Mouse (Mus musculus) v-Abl transformed pro-B cells (cell line): Measurements from ENCODE around the gene Vmn1r83.

ENCODE experiments used
- in situ Hi-C, 2 experiments: fragments of 400-800 bp; cut with MboI; formaldehyde crosslinking; loops; one replicate each; pipeline ENCODE4 v1.15.1; 2025; ENCODE audit not compliant: unreplicated experiment in 2 of 2

Gene Vmn1r83

DNA sequence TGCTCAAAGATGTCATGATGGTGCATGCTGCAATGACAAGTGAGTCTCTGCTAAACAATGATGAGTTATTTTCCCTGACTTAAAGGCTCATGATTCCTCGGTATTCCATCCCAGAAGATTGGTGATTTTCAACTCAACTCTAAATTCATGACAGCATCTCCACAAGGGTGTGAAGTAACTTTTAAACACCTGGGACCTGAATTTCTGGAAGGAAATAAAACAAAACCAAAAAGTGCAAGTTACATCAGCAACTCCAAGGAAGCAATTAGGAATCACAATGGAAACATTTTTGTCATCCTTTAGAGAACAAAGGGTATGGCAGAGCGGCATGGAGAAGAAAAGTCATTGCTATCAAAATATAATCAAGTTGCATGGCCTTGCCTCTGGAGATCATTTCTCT, at the start of gene Vmn1r83:
Gene Vmn1r83, minus strand, starts transcription at position 101 of the 400 bp plus-strand sequence.
- in situ Hi-C loops: no loop called here

DNA sequence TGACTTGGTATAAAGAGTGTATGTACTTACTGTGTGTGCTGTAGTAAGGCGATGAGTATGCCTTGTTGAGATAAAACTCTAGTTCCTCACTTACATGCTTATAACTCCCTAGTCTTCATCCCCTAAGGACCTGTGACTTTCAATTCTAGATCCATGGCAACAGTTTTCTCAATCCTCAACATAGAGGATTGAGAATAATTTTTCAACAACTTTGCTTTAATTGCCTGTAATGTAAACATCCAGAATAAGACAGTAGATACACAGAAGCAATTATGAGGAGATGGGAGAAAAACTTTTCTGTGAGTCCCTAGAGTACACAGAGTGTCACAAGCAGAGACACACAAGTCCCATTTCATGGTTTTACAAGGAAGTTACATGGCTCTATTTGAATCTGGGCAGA, 39.9 kb upstream of the Vmn1r83 start, which contains the start of gene Vmn1r84:
Gene Vmn1r84, minus strand, starts transcription at position 101 of the 400 bp plus-strand sequence.
- in situ Hi-C loops: no loop called here

DNA sequence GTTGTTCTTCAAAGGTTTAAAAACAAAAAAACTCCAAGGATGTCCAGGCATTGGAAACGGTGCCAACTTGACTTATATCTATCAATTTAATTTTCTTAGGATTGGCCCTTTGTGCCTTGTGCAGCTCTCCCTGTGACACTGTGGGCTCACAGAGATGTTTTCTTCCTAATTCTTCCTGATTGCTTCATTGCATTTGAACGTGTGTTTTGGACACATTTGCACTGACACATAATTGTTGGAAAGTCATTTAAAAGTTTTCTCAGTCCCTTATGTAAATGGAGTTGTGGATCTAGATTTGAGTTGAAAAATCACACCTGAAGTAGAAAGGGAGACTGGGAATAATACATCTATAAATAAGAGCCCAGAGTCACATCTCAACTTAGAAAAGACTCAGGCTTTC, 29.2 kb downstream of the Vmn1r83 start, which contains the start of gene Vmn1r82:
Gene Vmn1r82, plus strand, starts transcription at position 301 of the 400 bp plus-strand sequence.
- in situ Hi-C loops: no loop called here
